1 mouse cellular context compared by ENCODE assay signal in the genomic region with DNA sequence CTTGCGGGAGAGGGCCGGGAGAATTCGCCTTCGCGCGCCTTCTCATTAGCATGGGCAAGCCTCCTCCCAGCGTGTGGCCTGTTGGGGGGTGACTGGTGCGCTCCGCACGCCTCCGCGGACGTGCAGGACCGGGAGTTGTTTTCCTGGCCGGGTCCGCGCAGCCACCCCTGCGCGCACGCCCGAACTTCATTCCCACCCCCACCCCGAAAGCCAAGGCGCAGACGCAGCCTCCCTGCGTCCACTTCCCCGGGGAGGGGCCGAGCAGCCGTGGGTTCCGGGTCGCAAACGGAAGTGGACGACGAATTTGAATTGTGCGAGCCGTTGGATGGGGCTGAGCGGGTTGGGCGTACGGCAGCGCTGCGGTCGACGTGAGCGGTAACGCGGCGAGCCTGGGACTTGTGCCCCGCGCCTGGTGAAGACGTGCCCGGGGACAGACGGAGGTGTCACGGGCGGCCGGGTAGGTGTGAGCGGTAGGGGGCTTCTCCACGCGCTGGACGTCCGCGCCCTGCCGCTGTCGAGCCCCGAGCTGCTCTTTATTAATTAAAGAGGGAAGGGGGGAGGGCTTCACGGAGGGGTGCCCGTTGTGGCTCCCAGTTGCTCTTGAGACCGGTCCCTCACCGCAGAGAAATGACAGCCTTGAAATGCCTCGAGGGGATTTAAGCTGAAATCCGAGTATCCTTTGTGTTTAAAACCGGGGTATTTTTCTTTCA.
TF ChIP-seq lines count a peak whose summit lies in the region.

A gene (plus strand): TSS at position 74 of the 710 bp plus-strand sequence.

TF ChIP-seq in myocyte, 11 proteins besides CTCF, POLR2A, EP300 and RAD21 (continued from another document):
- peak; percentile 29 for TF ChIP-seq REST (IDR thresholded peaks at IDR 0.05; ENCODE audit: insufficient read depth, insufficient read length)
- TF ChIP-seq MAX (IDR thresholded peaks at IDR 0.05; ENCODE audit: low read depth), result no peak
- no peak for TF ChIP-seq USF1 (IDR thresholded peaks at IDR 0.05; ENCODE audit: low read depth)
